Mouse (Mus musculus) heart, embryonic 13.5 days (tissue): ENCODE measurements at regions not wholly inside any gene's neighbourhood (a gene's known extent, or its start where the extent isn't known, plus 50 kb on each side); places are given as distances from the start of the nearest gene placed in this dataset.

Experiments
- ATAC-seq: fragments of 200-750 bp; cut with Nextera tagmentation; 2 replicates; pipeline ENCODE4 v1.8.0; 2017; ENCODE audit warnings: moderate TSS enrichment; ENCODE audit not compliant: insufficient number of reproducible peaks, low FRiP score, low TSS enrichment; ENCODE audit errors: extremely low read depth
- H3K27ac ChIP-seq: fragments of 300-500 bp; sonication (generic); replicated peaks from 2 replicates; pipeline ENCODE4 v1.5.1; 2015; ENCODE audit warnings: moderate library complexity, mild to moderate bottlenecking, inconsistent platforms
- H3K27me3 ChIP-seq: fragments of 300-500 bp; sonication (generic); replicated peaks from 2 replicates; pipeline ENCODE4 v1.6.1; 2015; ENCODE audit warnings: mild to moderate bottlenecking, inconsistent platforms
- H3K36me3 ChIP-seq: fragments of 300-500 bp; sonication (generic); 2 replicates; pipeline ENCODE4 v1.6.1; 2015; ENCODE audit warnings: mild to moderate bottlenecking, inconsistent platforms
- H3K4me1 ChIP-seq: fragments of 300-500 bp; sonication (generic); 2 replicates; pipeline ENCODE4 v1.6.1; 2015; ENCODE audit warnings: inconsistent platforms
- H3K4me2 ChIP-seq: fragments of 300-500 bp; sonication (generic); 2 replicates; pipeline ENCODE4 v1.6.1; 2015; ENCODE audit warnings: inconsistent platforms, mild to moderate bottlenecking, moderate library complexity
- H3K4me3 ChIP-seq: fragments of 300-500 bp; sonication (generic); 2 replicates; pipeline ENCODE4 v1.5.1; 2015; ENCODE audit warnings: moderate library complexity, mild to moderate bottlenecking, inconsistent platforms
- H3K9ac ChIP-seq: fragments of 300-500 bp; sonication (generic); 2 replicates; pipeline ENCODE4 v1.6.1; 2015; ENCODE audit warnings: inconsistent platforms, mild to moderate bottlenecking, moderate library complexity
- H3K9me3 ChIP-seq: fragments of 300-500 bp; sonication (generic); 2 replicates; pipeline ENCODE4 v1.6.1; 2016; ENCODE audit warnings: inconsistent platforms
- WGBS: fragments of 180-500 bp; shearing (Covaris S2); methylation state at CpG from one replicate; pipeline ENCODE4 v1.1.7; 2015; ENCODE audit warnings: mixed read lengths; 5-methylcytosine and 5-hydroxymethylcytosine counted together

GRCm38 (mm10) chr16:21339460-21340081 is 83.3 kb upstream of the Vps8 start:
- Histone ChIP-seq H3K9me3 (no peaks in the 10 kb centered on the region), H3K27ac (peak overlapping the region; percentile 86), H3K9ac (peak overlapping the region; percentile 72), H3K36me3 (no peaks in the 10 kb centered on the region), H3K4me2 (peak overlapping the region; percentile 40), H3K27me3 (no peaks in the 10 kb centered on the region), H3K4me1 (peaks cover 29% of the 10 kb centered on the region), H3K4me3 (no peak overlapping the region)
- ATAC-seq, result peak; percentile 53; the same call in 1 of the 2 replicates
- WGBS, result 20% methylated on average over 11 of the region's 11 CpGs

GRCm38 (mm10) chr16:21340136-21340535 is 82.8 kb upstream of the Vps8 start:
- H3K9ac ChIP-seq, result 0 out of 2 replicates have a peak overlapping the region, but pooled peaks have one; percentile 72

GRCm38 (mm10) chr16:21349869-21350268 is 73.0 kb upstream of the Vps8 start:
- Histone ChIP-seq H3K9ac (no peak overlapping the region), H3K36me3 (no peaks in the 10 kb centered on the region), H3K27ac (no peak overlapping the region), H3K9me3 (no peaks in the 10 kb centered on the region), H3K4me1 (peaks cover 6% of the 10 kb centered on the region), H3K4me2 (no peak overlapping the region), H3K4me3 (no peak overlapping the region), H3K27me3 (0 out of 2 replicates have a peak, but pooled peaks cover 7% of the 10 kb centered on the region)
- WGBS, result 59% methylated on average over 1 of the region's 1 CpGs
- ATAC-seq, result no peak

More at GRCm38 (mm10) chr16:21340136-21340535, 82.8 kb upstream of the Vps8 start:
- no peak for ATAC-seq
- no peaks in the 10 kb centered on the region for H3K9me3 ChIP-seq
- H3K27me3 ChIP-seq, result no peaks in the 10 kb centered on the region
- no peak overlapping the region for H3K4me2 ChIP-seq
- H3K27ac ChIP-seq, result peak overlapping the region; percentile 86
- no peak overlapping the region for H3K4me3 ChIP-seq
- H3K4me1 ChIP-seq, result peaks cover 29% of the 10 kb centered on the region
- WGBS, result 61% methylated on average over 7 of the region's 7 CpGs
- H3K36me3 ChIP-seq, result no peaks in the 10 kb centered on the region

- WGBS, result 79% methylated on average over 3 of the region's 3 CpGs
These were observed 71.6 kb upstream of the Vps8 start for GRCm38 (mm10) chr16:21351289-21351688.

GRCm38 (mm10) chr16:21353111-21353510 is 69.8 kb upstream of the Vps8 start:
- no peak overlapping the region for H3K27ac ChIP-seq
- H3K9me3 ChIP-seq, result no peaks in the 10 kb centered on the region
- no peaks in the 10 kb centered on the region for H3K36me3 ChIP-seq
- H3K4me2 ChIP-seq, result no peak overlapping the region
- no peak overlapping the region for H3K9ac ChIP-seq
- ATAC-seq, result no peak
- peaks cover 28% of the 10 kb centered on the region for H3K4me1 ChIP-seq
- WGBS, result 49% methylated on average over 5 of the region's 5 CpGs
- 0 out of 2 replicates have a peak, but pooled peaks cover 9% of the 10 kb centered on the region for H3K27me3 ChIP-seq
- no peak overlapping the region for H3K4me3 ChIP-seq

More at GRCm38 (mm10) chr16:21351289-21351688, 71.6 kb upstream of the Vps8 start:
- no peaks in the 10 kb centered on the region for H3K36me3 ChIP-seq
- H3K27me3 ChIP-seq, result 0 out of 2 replicates have a peak, but pooled peaks cover 10% of the 10 kb centered on the region
- no peak overlapping the region for H3K9ac ChIP-seq
- ATAC-seq, result no peak
- peaks cover 10% of the 10 kb centered on the region for H3K4me1 ChIP-seq
- H3K4me2 ChIP-seq, result no peak overlapping the region
- H3K4me3 ChIP-seq, result no peak overlapping the region
- H3K9me3 ChIP-seq, result no peaks in the 10 kb centered on the region
- no peak overlapping the region for H3K27ac ChIP-seq

GRCm38 (mm10) chr16:21353545-21353944 is 69.4 kb upstream of the Vps8 start:
- ATAC-seq, result no peak
- H3K27me3 ChIP-seq, result 0 out of 2 replicates have a peak, but pooled peaks cover 9% of the 10 kb centered on the region
- H3K27ac ChIP-seq, result no peak overlapping the region
- WGBS, result 18% methylated on average over 6 of the region's 6 CpGs
- H3K4me3 ChIP-seq, result no peak overlapping the region
- no peak overlapping the region for H3K9ac ChIP-seq
- peaks cover 32% of the 10 kb centered on the region for H3K4me1 ChIP-seq
- no peaks in the 10 kb centered on the region for H3K9me3 ChIP-seq
- no peak overlapping the region for H3K4me2 ChIP-seq
- H3K36me3 ChIP-seq, result no peaks in the 10 kb centered on the region

GRCm38 (mm10) chr16:21355638-21356037 is 67.3 kb upstream of the Vps8 start:
- Histone ChIP-seq H3K9ac (no peak overlapping the region), H3K4me3 (no peak overlapping the region), H3K27me3 (peaks cover 16% of the 10 kb centered on the region; the same call in 1 of the 2 replicates), H3K4me1 (peaks cover 41% of the 10 kb centered on the region), H3K36me3 (no peaks in the 10 kb centered on the region), H3K27ac (no peak overlapping the region), H3K9me3 (no peaks in the 10 kb centered on the region), H3K4me2 (no peak overlapping the region)
- ATAC-seq, result no peak
- 78% methylated on average over 1 of the region's 1 CpGs for WGBS

GRCm38 (mm10) chr16:21357433-21357832 is 65.5 kb upstream of the Vps8 start:
- no peak overlapping the region for H3K9ac ChIP-seq
- H3K27me3 ChIP-seq, result peaks cover 16% of the 10 kb centered on the region; the same call in 1 of the 2 replicates
- ATAC-seq, result no peak
- H3K4me2 ChIP-seq, result no peak overlapping the region
- peaks cover 52% of the 10 kb centered on the region for H3K4me1 ChIP-seq
- peak overlapping the region; percentile 45 for H3K27ac ChIP-seq
- 10% methylated on average over 5 of the region's 5 CpGs for WGBS
- no peaks in the 10 kb centered on the region for H3K36me3 ChIP-seq
- H3K4me3 ChIP-seq, result no peak overlapping the region
- no peaks in the 10 kb centered on the region for H3K9me3 ChIP-seq

GRCm38 (mm10) chr16:21358313-21358920 is 64.5 kb upstream of the Vps8 start:
- Histone ChIP-seq H3K27ac (no peak overlapping the region), H3K4me1 (peaks cover 59% of the 10 kb centered on the region), H3K4me2 (peak overlapping the region; percentile 20), H3K4me3 (no peak overlapping the region), H3K9me3 (no peaks in the 10 kb centered on the region), H3K9ac (0 out of 2 replicates have a peak overlapping the region, but pooled peaks have one; percentile 4), H3K36me3 (no peaks in the 10 kb centered on the region), H3K27me3 (peaks cover 16% of the 10 kb centered on the region; the same call in 1 of the 2 replicates)
- no peak for ATAC-seq
- 31% methylated on average over 12 of the region's 12 CpGs for WGBS

GRCm38 (mm10) chr16:21359459-21359858 is 63.5 kb upstream of the Vps8 start:
- H3K9me3 ChIP-seq, result no peaks in the 10 kb centered on the region
- H3K9ac ChIP-seq, result no peak overlapping the region
- H3K4me2 ChIP-seq, result no peak overlapping the region
- no peak overlapping the region for H3K27ac ChIP-seq
- no peaks in the 10 kb centered on the region for H3K36me3 ChIP-seq
- H3K27me3 ChIP-seq, result peaks cover 13% of the 10 kb centered on the region; the same call in 1 of the 2 replicates
- peak; percentile 50; the same call in 1 of the 2 replicates for ATAC-seq
- peaks cover 66% of the 10 kb centered on the region for H3K4me1 ChIP-seq
- H3K4me3 ChIP-seq, result no peak overlapping the region
- 60% methylated on average over 4 of the region's 4 CpGs for WGBS

GRCm38 (mm10) chr16:21361406-21361805 is 61.5 kb upstream of the Vps8 start:
- 20% methylated on average over 2 of the region's 2 CpGs for WGBS
- ATAC-seq, result no peak

More at GRCm38 (mm10) chr16:21361406-21361805, 61.5 kb upstream of the Vps8 start:
- Histone ChIP-seq H3K4me3 (no peak overlapping the region), H3K9ac (no peak overlapping the region), H3K36me3 (no peaks in the 10 kb centered on the region), H3K27ac (no peak overlapping the region), H3K4me1 (peaks cover 71% of the 10 kb centered on the region), H3K9me3 (no peaks in the 10 kb centered on the region), H3K27me3 (peaks cover 7% of the 10 kb centered on the region; the same call in 1 of the 2 replicates), H3K4me2 (no peak overlapping the region)
